Mouse (Mus musculus) limb, embryonic 14.5 days (tissue): ENCODE results near the gene Clec14a. TPM values are rescaled to one million over a fixed set of nuclear protein-coding genes. Genes with fewer than 3 reads are reported as not detected.
"Not testable (repeated sequence)": the region's sequence is repeated elsewhere in the genome, so short reads cannot be mapped to it uniquely, and the experiment has no call there.

Experiments
- ATAC-seq: fragments of 200-750 bp; cut with Nextera tagmentation; 2 replicates; pipeline ENCODE4 v1.8.0; 2017; ENCODE audit warnings: low read depth, moderate number of reproducible peaks, moderate TSS enrichment; ENCODE audit not compliant: low FRiP score
- DNase-seq: peaks from one replicate; pipeline ENCODE4 v3.0.0-alpha.2; 2015; ENCODE audit warnings: low spot score
- H3K27ac ChIP-seq: fragments of 300-500 bp; sonication (generic); replicated peaks from 2 replicates; pipeline ENCODE4 v1.5.1; 2014; ENCODE audit warnings: low read depth, mild to moderate bottlenecking, low read length, moderate library complexity, mixed read lengths
- H3K27me3 ChIP-seq: fragments of 300-500 bp; sonication (generic); 2 replicates; pipeline ENCODE4 v1.6.1; 2014; ENCODE audit warnings: low read length, mixed read lengths; ENCODE audit not compliant: control insufficient read depth, insufficient read depth
- H3K36me3 ChIP-seq: fragments of 300-500 bp; sonication (generic); 2 replicates; pipeline ENCODE4 v1.6.1; 2014; ENCODE audit warnings: mild to moderate bottlenecking, low read length, moderate library complexity, mixed read lengths; ENCODE audit not compliant: control insufficient read depth, insufficient read depth
- H3K4me1 ChIP-seq: fragments of 300-500 bp; sonication (generic); 2 replicates; pipeline ENCODE4 v1.6.1; 2014; ENCODE audit warnings: antibody characterized with exemption, low read length, mixed read lengths; ENCODE audit not compliant: control insufficient read depth, insufficient read depth
- H3K4me2 ChIP-seq: fragments of 300-500 bp; sonication (generic); replicated peaks from 2 replicates; pipeline ENCODE4 v1.6.1; 2014; ENCODE audit warnings: low read depth, mild to moderate bottlenecking, low read length, moderate library complexity; ENCODE audit not compliant: severe bottlenecking
- H3K4me3 ChIP-seq: fragments of 300-500 bp; sonication (generic); replicated peaks from 2 replicates; pipeline ENCODE4 v1.5.1; 2014; ENCODE audit warnings: low read length
- H3K9ac ChIP-seq: fragments of 300-500 bp; sonication (generic); 2 replicates; pipeline ENCODE4 v1.6.1; 2014; ENCODE audit warnings: mild to moderate bottlenecking, low read depth, low read length, moderate library complexity; ENCODE audit not compliant: severe bottlenecking
- H3K9me3 ChIP-seq: fragments of 300-500 bp; sonication (generic); 2 replicates; pipeline ENCODE4 v1.6.1; 2016; ENCODE audit warnings: low read length; ENCODE audit not compliant: control insufficient read depth
- POLR2A ChIP-seq: fragments of 200-500 bp; IDR thresholded peaks from 2 replicates; pipeline ENCODE4 v1.8.0; 2012; ENCODE audit warnings: inconsistent platforms, mild to moderate bottlenecking, moderate library complexity, borderline replicate concordance; ENCODE audit not compliant: insufficient read depth, insufficient read length; ENCODE audit errors: extremely low read depth
- WGBS: fragments of 180-500 bp; shearing (Covaris S2); extraction: QIAGEN DNeasy Blood & Tissue Kit; methylation state at CpG from one replicate; pipeline ENCODE4 v1.1.7; 2014; 5-methylcytosine and 5-hydroxymethylcytosine counted together
- polyA plus RNA-seq, 2 experiments: library from polyadenylated mRNA; depleted of rRNA in 1 of 2; stranded (reverse) in 1 of 2; unstranded in 1 of 2; fragments of >200 nt; fragmentation: Nextera tagmentation in 1 of 2; extraction: Ambion mirVana in 1 of 2; gene quantifications; 2 replicates each; pipeline versions ENCODE4 v1.2.1 to v1.2.3; 2012 to 2014

Clec14a gene
- polyA plus RNA-seq (2012; rRNA removed) = 11.4 and 12.8 TPM in 2 replicates
- 17.3 and 17.5 TPM in 2 replicates for polyA plus RNA-seq (2014; fragmentation: Nextera tagmentation; extraction: Ambion mirVana)

GRCm38 (mm10) chr12:58268563-58269501, at the start of gene Clec14a:
Gene Clec14a, minus strand, starts transcription at chr12:58269290.
- DNase-seq (peak; percentile 87), ATAC-seq (peak; percentile 88)
- Histone ChIP-seq H3K27me3 (no peaks in the 10 kb centered on the region), H3K27ac (peak within 1 kb of the TSS; percentile 95), H3K4me1 (peaks cover 22% of the 10 kb centered on the region), H3K9me3 (no peaks in the 10 kb centered on the region), H3K9ac (peak within 1 kb of the TSS; percentile 73), H3K4me3 (peak within 1 kb of the TSS; percentile 47), H3K4me2 (peak within 1 kb of the TSS; percentile 83), H3K36me3 (no peaks in the 10 kb centered on the region)
- TF ChIP-seq POLR2A = peak; percentile 38; the same call in 1 of the 2 replicates
- 2% methylated on average over 23 of the region's 32 CpGs for WGBS

GRCm38 (mm10) chr12:58307835-58308234, 38.7 kb upstream of the Clec14a start:
- Histone ChIP-seq H3K4me1 (no peaks in the 10 kb centered on the region), H3K9ac (no peak overlapping the region), H3K4me2 (no peak overlapping the region), H3K27ac (no peak overlapping the region), H3K9me3 (no peaks in the 10 kb centered on the region), H3K27me3 (no peaks in the 10 kb centered on the region), H3K36me3 (no peaks in the 10 kb centered on the region), H3K4me3 (no peak overlapping the region)
- TF ChIP-seq POLR2A = no peak
- 70% methylated on average over 2 of the region's 2 CpGs for WGBS
- ATAC-seq = no peak
- no peak for DNase-seq

- 62% methylated on average over 8 of the region's 8 CpGs for WGBS
- H3K36me3 ChIP-seq, H3K27ac ChIP-seq, H3K4me1 ChIP-seq, ATAC-seq, H3K27me3 ChIP-seq, H3K9ac ChIP-seq, H3K4me2 ChIP-seq, H3K9me3 ChIP-seq, H3K4me3 ChIP-seq, DNase-seq: not testable (repeated sequence)
Measured at GRCm38 (mm10) chr12:58306402-58306801, 37.3 kb upstream of the Clec14a start.

- no peaks in the 10 kb centered on the region for H3K27me3 ChIP-seq
- no peaks in the 10 kb centered on the region for H3K4me1 ChIP-seq
- H3K9me3 ChIP-seq = no peaks in the 10 kb centered on the region
- no peak overlapping the region for H3K4me2 ChIP-seq
- H3K9ac ChIP-seq = no peak overlapping the region
- no peak for TF ChIP-seq POLR2A
- no peaks in the 10 kb centered on the region for H3K36me3 ChIP-seq
- H3K4me3 ChIP-seq = no peak overlapping the region
- no peak for DNase-seq
- no peak overlapping the region for H3K27ac ChIP-seq
- no peak for ATAC-seq
- 52% methylated on average over 2 of the region's 2 CpGs for WGBS
Measured at GRCm38 (mm10) chr12:58305567-58305966, 36.5 kb upstream of the Clec14a start.

GRCm38 (mm10) chr12:58296980-58297379, 27.9 kb upstream of the Clec14a start:
- Histone ChIP-seq H3K9ac (no peak overlapping the region), H3K4me1 (no peaks in the 10 kb centered on the region), H3K36me3 (no peaks in the 10 kb centered on the region), H3K9me3 (no peaks in the 10 kb centered on the region), H3K4me2 (no peak overlapping the region), H3K27ac (no peak overlapping the region), H3K27me3 (no peaks in the 10 kb centered on the region), H3K4me3 (no peak overlapping the region)
- DNase-seq (no peak), ATAC-seq (no peak)
- WGBS = 79% methylated on average over 6 of the region's 6 CpGs
- TF ChIP-seq POLR2A = no peak
